Mouse (Mus musculus) MN1 (cell line): ENCODE data around the gene Prr23a1.
"Not testable (repeated sequence)": the region's sequence is repeated elsewhere in the genome, so short reads cannot be mapped to it uniquely, and the experiment has no call there.

Experiments
- DNase-seq: peaks from one replicate; pipeline ENCODE4 v3.0.0-alpha.2; 2016; ENCODE audit warnings: low spot score

Gene Prr23a1

DNA sequence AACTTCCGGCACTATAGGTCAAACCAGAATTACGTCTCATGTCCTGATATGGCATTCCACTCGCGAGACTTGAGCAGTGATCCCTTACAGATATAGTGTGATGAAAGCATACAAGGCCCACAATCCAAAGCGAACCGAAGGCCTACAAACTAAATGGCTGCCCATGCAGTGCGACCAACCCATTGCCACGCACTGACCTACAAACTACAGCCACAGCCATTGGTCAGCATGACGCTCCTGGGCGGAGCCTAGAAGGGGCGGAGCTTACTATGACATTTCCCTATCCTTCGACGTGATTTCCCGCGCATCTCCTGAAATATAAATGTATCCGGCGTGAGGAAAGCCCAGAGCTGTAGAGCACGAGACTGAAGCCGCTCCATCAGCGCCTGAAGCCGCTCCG, at the start of gene Prr23a1:
TSS of gene Prr23a1 (plus strand) at position 387 of the 400 bp plus-strand sequence.
- no peak for DNase-seq

DNA sequence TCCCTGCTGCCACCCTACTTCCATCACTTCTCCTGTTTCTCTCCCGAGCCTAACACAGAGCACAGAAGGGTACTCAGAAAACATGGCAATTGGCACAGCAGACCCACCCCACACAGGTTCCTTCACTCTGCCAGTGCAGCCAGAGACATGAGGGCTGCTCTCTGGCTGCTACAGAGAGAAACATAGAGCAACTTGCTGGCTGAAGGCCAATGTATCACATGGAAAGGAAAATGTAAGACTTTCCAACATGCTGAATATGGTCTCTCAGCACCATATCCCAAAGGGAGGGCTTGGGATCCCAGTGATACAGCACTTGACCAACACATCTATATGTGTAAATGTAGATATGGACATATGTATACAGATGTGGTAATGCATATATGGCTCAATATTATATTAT, 43.3 kb upstream of the Prr23a1 start:
- no peak for DNase-seq

DNA sequence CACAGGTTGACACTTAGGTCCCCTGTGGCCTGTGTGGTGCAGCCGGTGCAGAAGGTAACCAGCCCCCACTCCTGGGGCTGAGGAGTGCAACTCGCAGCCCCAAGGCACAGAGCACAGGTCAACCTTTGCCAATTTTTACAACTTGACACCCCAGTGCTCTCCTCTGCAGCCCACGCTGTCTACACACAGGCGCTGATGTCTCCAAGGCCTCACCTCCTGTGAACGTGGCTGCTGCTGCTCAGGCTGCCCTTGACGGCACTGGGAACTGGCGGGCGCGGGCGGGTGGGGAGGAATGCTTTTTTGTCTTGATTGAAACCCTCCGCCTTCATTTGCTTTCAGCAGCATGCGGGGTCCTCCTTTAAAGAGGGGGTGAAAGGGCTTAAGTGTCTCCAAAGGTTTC, 38.3 kb upstream of the Prr23a1 start:
- no peak for DNase-seq

DNA sequence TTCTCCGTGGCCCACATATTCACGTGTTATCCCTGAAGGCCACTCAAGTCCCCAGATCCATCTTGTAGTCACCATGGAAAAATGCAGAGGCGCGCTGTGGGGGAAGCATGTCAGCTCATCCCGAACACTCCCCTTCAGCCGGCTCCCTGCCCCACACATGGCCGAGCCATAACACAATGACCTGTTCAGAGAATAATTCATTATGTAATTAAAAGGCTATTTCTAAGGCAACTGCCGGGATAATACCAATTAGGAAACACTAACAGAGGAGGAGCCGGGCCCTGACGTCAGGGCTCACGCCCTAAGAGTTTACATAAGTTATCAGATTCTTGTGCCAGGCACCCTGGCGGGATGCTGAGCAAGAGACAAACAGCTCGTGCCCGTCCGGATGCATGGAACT, 36.8 kb upstream of the Prr23a1 start:
- no peak for DNase-seq

DNA sequence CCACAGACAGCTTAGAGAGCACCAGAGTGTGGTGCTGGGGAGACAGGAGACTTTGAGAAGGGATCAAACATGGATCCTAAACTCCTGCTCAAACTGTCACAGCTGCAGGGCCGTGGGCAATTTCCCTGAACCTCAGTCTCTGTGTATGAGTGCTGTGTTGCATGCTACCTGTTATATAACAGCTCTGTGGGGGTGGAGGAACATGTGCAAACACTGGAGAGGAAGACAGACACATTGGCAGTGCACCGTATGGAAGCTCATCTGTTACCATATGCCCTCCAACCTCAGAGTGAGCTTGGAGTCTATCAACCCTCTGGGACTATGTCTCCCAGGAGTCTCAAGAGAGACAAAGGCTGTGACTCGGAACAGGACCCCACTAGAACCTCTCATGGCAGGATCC, 36.4 kb upstream of the Prr23a1 start:
- no peak for DNase-seq

DNA sequence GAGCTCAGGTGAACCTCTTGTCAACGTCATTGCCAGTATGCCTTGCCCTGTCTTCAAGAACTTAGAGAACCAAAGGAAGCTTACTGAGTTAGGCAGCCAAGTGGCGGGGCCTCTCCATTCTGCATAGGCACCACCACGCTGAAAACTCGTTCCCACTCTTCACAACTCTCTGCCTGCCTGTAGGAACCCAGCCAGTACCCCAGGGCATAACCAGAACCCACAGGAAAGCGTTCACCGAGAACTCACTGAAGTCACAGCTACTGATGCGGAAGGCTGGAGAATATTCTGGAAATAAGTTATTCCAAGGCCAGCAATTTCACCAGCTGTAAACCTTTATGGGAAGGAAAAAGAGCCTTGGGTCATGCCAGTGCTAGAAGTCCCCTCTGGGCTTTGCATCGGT, 34.7 kb upstream of the Prr23a1 start:
- DNase-seq: no peak

DNA sequence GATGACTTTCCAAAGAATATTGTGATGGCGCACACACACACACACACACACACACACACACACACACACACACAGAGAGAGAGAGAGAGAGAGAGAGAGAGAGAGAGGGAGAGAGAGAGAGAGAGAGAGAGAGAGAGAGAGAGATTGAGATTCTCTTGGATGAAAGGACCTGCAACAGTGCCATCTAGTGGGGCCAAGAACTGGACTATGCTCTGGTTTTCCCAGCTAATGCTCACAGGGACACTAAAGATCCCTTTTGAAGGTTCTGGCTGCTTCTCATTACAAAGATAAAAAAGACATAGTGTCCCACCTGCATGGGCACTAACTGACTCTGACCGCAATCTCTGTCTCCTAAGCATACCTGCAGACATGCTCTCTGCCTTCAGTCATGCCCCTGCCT, 32.8 kb upstream of the Prr23a1 start:
- DNase-seq: not testable (repeated sequence)

DNA sequence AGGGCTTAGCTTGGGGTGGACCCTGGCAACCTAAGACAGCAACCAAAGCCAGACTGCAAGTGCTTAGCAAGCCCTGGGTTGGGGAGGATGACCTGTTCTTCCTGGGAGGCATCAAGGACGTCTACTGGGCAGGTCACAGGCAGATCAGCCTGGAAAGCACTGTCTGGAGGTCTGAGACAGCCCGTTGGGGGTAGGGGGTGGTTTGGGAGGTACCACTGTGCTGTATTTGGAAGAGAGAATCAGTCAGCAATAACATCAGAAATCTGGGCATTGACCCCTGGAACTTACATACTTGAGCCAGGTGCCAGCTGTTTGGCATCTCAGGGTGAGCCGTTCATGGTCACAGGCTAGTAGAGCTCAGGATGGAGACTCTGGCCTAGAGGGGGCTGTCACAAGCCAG, 26.2 kb upstream of the Prr23a1 start:
- no peak for DNase-seq

DNA sequence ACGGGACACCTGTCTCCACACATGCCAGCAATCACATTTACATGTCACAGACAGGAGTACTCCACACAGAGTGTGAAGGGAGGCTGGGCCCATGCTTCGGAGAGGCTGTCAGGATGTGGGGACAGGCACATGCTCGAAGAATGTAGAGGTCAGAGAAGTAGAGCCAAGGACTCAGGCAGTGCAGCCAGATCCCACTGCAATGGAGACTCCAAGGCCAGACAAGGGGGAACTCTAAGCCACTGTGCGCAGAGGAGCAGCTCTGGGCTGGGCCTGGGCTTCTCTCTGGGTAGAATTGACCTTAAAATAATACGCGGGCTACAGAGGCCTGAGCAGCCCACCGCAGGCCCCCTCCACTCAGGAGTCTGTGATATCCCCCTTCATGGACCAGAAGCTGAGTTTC, 24.7 kb upstream of the Prr23a1 start:
- no peak for DNase-seq

DNA sequence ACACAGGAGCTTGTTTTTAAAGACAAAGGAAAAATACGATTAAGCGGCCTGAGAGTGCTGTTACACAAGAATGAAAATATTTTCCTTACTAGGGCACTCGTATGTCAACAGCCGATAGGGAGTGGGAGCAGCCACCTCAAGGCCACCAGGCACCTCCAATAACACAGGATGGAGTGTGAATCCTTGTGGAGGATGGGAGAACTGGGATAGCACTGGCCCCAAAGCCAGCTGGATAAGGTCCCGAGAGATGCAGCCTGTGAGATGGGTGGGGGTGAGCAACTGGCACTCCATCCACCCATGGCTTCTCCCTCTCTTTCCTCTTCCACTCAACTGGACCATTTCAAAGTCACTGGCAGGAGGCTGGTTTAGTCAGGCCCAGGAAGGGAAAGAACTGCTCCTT, 23.3 kb upstream of the Prr23a1 start:
- no peak for DNase-seq

DNA sequence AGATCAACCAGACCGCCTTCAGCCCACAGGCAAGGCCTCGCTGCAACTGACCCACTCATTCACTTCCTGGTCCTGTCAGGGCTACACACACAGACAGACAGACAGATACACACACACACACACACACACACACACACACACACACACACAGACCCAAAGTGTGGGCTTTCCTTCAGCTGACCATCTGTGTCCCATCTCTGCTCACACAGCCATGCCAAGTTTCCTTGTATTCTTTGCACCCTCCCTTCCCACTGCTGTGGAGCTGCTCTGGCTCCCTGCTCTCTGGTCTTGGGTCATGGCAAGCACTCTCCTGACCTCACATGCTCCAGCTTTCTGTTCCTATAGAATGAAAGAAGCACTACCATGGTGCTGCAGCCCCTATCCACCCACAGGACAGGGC, 22.8 kb upstream of the Prr23a1 start:
- no peak for DNase-seq

DNA sequence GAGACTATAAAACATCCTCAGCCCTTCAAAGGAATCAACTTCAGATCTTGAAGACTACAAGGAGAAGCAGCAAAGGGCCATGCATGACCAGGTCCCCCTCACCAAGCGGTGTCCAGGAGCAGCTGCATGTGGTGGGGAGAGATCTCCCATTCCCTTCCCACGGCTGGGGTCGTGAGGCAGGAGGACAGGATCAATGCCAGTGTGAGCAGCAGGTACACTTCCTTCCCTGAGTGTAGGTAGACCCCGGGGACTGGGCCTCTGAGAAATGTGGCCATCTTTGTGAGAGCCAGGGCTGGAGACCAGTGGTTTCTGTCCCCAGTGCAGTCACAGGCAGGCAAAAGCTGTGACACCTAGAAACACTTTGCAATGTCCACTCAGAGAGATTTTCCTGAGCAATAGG, 21.8 kb upstream of the Prr23a1 start:
- no peak for DNase-seq

DNA sequence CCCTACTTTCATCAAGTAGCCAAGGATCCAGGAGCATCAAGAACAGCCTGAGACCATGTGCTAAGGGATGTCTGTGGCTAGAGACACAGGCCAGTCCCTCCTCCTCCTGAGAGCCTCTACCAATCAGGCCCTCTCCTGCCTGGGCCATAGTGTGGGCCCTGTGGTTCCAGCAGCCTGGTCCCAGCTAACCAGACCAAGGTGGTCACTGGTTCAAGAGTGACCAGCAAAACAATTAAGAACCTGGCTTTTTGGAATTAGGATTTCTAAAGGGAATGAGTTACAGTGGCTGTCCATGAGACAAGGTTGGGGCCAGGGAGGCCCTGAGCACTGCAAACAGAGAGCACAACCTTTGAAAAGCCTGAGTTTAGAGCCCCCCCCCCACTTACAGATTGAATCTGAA, 21.2 kb upstream of the Prr23a1 start:
- no peak for DNase-seq

DNA sequence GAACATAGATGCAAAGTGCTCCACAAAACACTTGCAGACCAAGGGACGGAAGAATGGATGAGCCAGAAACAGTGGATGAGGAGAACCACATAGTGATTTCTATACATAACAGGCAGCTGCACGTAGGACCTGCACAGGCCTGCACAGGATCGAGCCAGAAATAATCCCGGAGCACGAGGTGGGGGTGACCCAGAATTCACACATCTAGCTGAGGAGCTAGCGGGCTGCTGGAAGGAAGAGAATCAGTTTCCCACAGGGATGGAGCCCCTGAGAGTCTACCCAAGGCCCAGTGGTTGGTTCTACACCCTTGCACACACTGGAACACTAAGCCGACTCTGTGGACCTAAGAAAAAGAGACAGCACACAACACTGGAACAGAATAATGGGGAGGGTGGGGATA, 18.5 kb upstream of the Prr23a1 start:
- DNase-seq: no peak

DNA sequence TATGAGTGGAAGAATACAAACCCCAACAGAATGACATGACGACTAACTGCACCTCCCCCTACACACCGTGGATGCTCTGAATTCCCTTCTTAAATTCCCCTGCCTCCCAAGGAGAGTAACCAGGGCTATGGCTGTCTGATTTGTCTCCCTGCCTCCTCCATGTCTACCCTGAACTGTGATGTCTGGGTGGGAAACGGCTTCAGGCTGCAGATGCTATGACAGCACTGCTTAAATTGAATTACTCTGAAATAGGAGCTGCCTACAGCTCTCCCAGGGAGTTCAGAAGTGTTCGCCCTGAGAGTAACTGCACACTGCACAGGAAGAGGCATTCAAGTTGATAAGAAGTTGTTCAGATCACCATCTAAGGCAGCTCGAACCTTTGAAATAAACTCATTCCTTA, 12.8 kb upstream of the Prr23a1 start:
- DNase-seq: no peak

DNA sequence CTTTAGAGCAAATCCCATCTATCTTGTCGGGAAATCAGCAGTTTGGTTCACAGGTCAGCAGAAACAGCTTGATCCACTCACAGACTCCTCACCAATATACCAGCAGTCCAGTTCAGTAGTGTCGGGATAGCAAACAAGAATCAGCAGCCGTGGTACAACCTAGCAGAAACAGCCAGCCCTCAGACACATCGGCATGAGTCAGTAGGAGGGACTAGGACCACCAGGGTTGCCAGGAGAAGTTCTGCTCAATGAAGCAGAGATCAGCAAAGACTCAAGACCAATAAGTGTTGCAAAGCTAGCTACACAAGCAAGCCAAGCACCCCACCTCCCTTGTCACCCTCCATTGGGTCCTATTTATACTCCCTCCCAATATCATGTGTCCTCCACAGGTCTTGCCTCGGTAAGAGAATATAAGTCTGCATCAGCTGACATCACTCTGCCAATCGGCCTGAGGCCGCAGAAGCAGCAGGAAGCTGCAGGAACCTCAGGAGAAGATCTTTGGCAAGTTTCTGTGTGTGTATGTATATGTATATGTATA, 4.7 kb upstream of the Prr23a1 start:
- no peak for DNase-seq

DNA sequence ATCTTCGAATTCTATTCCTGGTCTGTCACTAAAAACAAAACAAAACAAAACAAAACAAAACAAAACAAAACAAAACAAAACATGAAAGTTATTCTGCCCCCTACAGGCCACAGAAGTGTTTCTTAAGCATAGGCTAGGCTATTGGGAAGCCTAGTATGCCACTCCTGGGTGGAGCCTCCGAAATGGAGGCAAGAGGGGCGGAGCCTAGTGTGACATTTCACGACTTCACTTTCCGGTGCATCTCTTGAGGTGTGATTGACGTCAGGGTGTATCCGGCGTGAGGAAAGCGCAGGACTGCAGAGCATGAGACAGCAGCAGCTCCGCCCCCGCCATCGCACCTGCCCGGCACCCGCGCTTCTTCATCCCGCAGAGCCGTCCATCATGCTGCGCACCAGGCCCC, 13.9 kb downstream of the Prr23a1 start, which contains the start of gene Prr23a2:
TSS of gene Prr23a2 (plus strand) at position 285 of the 400 bp plus-strand sequence.
- no peak for DNase-seq

DNA sequence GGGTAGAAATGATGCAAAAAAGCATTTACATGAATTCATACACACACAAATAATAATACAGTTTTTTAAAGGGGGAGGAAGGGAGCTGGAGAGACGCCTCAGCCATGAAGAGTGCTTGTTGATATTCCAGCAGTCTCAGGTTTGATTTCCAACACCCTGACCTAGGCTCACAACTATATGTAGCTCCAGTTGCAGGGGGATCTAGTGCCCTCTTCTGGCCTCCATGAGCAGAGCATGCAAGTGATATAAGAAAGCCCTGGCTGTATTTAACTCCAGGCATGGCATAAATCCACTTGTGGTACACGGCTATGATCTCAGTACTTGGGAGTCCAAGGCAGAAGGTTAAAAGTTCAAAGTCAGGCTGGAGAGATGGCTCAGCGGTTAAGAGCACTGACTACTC, 21.2 kb downstream of the Prr23a1 start:
- no peak for DNase-seq

DNA sequence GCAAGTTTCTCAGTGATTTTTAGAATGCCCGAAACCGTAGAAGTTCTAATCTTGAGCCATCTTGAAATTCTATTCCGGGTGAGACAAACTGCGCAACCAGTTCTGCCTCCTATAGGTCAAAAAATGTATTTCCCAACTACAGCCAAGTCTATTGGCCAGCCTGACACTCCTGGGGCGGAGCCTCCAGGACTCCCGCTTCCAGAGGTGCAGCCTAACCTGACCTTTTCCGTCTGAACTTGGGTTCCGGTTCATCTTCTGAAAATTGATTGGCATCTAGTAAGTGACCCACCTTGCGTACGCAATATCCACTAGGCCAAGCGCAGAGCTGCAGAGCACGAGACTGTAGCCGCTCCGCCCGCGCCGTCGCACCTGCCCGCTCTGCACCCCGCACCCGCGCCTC, 22.3 kb downstream of the Prr23a1 start, which contains the start of gene Prr23a3:
TSS of gene Prr23a3 (plus strand) at position 197 of the 400 bp plus-strand sequence.
- DNase-seq: no peak
